Mouse (Mus musculus) myocyte (in vitro differentiated cells): ENCODE data around the gene Prrt1. TPM values are rescaled to one million over a fixed set of nuclear protein-coding genes. Genes with fewer than 3 reads are reported as not detected.

ENCODE experiments used
- H3K27me3 ChIP-seq: one replicate; pipeline ENCODE4 v1.6.1; 2011; ENCODE audit not compliant: control insufficient read depth, insufficient read depth, insufficient read length
- H3K36me3 ChIP-seq: one replicate; pipeline ENCODE4 v1.6.1; 2011; ENCODE audit not compliant: control insufficient read depth, insufficient read depth
- H3K4me2 ChIP-seq: one replicate; pipeline ENCODE4 v1.6.1; 2011; ENCODE audit warnings: low read depth, control low read depth
- H3K4me3 ChIP-seq: one replicate; pipeline ENCODE4 v1.5.1; 2011; ENCODE audit warnings: mild to moderate bottlenecking, control low read depth, moderate library complexity
- H3K79me2 ChIP-seq: one replicate; pipeline ENCODE4 v1.6.1; 2011; ENCODE audit not compliant: control insufficient read depth, insufficient read depth
- H3ac ChIP-seq: one replicate; pipeline ENCODE4 v1.6.1; 2011; ENCODE audit not compliant: control insufficient read depth, insufficient read length
- CEBPB ChIP-seq: IDR thresholded peaks from 2 replicates; pipeline ENCODE4 v1.6.1; 2011; ENCODE audit warnings: mild to moderate bottlenecking, moderate library complexity; ENCODE audit not compliant: poor library complexity, insufficient read depth, severe bottlenecking
- E2F4 ChIP-seq: IDR thresholded peaks from one replicate; pipeline ENCODE4 v1.6.1; 2011; ENCODE audit warnings: mild to moderate bottlenecking, control low read depth, moderate library complexity; ENCODE audit not compliant: insufficient read depth
- MAX ChIP-seq: IDR thresholded peaks from one replicate; pipeline ENCODE4 v1.6.1; 2011; ENCODE audit warnings: low read depth, mild to moderate bottlenecking, control low read depth
- MYOD1 ChIP-seq, 3 experiments: IDR thresholded peaks; one replicate each; pipeline ENCODE4 v1.6.1; 2011; ENCODE audit warnings: control low read depth in 2 of 3, low read depth in 2 of 3, mild to moderate bottlenecking in 2 of 3, moderate library complexity in 1 of 3; ENCODE audit not compliant: insufficient read length in 2 of 3, control insufficient read depth in 1 of 3
- MYOG ChIP-seq, 3 experiments: IDR thresholded peaks; one replicate each; pipeline ENCODE4 v1.6.1; 2011; ENCODE audit warnings: control low read depth in 2 of 3, low read depth in 2 of 3, mild to moderate bottlenecking in 2 of 3; ENCODE audit not compliant: insufficient read length in 2 of 3, control insufficient read depth in 1 of 3, insufficient read depth in 1 of 3
- POLR2A ChIP-seq: IDR thresholded peaks from one replicate; pipeline ENCODE4 v1.6.1; 2011; ENCODE audit warnings: low read depth, mild to moderate bottlenecking, control low read depth, moderate library complexity; ENCODE audit not compliant: insufficient read length
- POLR2AphosphoS2 ChIP-seq: IDR thresholded peaks from one replicate; pipeline ENCODE4 v1.6.1; 2011; ENCODE audit warnings: low read depth, control low read depth; ENCODE audit not compliant: insufficient read length
- REST ChIP-seq: IDR thresholded peaks from one replicate; pipeline ENCODE4 v1.6.1; 2011; ENCODE audit warnings: mild to moderate bottlenecking, control low read depth, moderate library complexity; ENCODE audit not compliant: insufficient read depth, insufficient read length
- SRF ChIP-seq: IDR thresholded peaks from one replicate; pipeline ENCODE4 v1.6.1; 2011; ENCODE audit warnings: low read depth; ENCODE audit not compliant: control insufficient read depth, insufficient read length
- TCF12 ChIP-seq: IDR thresholded peaks from one replicate; pipeline ENCODE4 v1.6.1; 2011; ENCODE audit warnings: mild to moderate bottlenecking, control low read depth; ENCODE audit not compliant: poor library complexity, insufficient read depth, severe bottlenecking
- TCF3 ChIP-seq: IDR thresholded peaks from one replicate; pipeline ENCODE4 v1.6.1; 2011; ENCODE audit warnings: low read depth, control low read depth; ENCODE audit not compliant: insufficient read length
- USF1 ChIP-seq: IDR thresholded peaks from one replicate; pipeline ENCODE4 v1.6.1; 2011; ENCODE audit warnings: low read depth, mild to moderate bottlenecking, control low read depth, moderate library complexity
- polyA plus RNA-seq: library from polyadenylated mRNA; unstranded; fragments of >200 nt; fragmentation: generic; extraction: Trizol; gene quantifications from one replicate; pipeline ENCODE4 v1.2.1, GENCODE M21; 2012; ENCODE audit warnings: missing spikeins

The Prrt1 gene
- polyA plus RNA-seq: not detected

DNA sequence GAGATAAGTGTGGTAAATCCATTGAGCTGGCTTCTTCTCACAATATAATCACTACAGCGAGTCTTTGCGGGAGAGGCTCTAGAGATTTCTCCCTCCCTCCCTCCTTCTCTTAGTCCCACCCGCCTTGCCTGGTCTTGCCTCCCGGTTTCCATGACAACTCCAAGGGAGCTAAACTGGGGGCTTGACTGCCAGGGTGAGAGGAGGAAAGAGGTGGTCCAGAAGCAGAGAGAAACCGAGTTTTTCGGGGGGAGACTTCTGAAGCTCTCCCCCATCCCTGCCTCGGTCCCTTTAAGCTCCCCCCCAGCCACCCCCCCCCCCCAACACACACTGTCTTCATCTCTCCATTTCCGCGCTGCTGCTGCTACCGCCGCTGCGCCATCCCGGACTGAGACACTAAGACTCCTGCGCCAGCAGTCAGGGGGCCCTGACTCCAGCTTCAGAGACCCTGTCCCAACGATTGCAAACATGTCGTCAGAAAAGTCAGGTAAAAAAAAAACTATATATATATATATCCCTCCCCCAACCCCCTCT, at the start of gene Prrt1:
Prrt1 (plus strand) TSS at position 313 of the 531 bp plus-strand sequence.
- Histone ChIP-seq H3K27me3 (peaks cover 44% of the 10 kb centered on the region), H3K4me3 (peak within 1 kb of the TSS; percentile 42), H3K36me3 (no peaks in the 10 kb centered on the region), H3K4me2 (peak within 1 kb of the TSS; percentile 70), H3K79me2 (no peaks in the 10 kb centered on the region), H3ac (no peak within 1 kb of the TSS)
- TF ChIP-seq USF1 (no peak), POLR2A (no peak), MAX (no peak), POLR2AphosphoS2 (no peak), TCF3 (no peak), MYOD1 (IDR thresholded peaks at IDR 0.05; ENCODE audit: control insufficient read depth in 1 of 3, insufficient read length in 2 of 3, low read depth in 2 of 3) (no peak)

DNA sequence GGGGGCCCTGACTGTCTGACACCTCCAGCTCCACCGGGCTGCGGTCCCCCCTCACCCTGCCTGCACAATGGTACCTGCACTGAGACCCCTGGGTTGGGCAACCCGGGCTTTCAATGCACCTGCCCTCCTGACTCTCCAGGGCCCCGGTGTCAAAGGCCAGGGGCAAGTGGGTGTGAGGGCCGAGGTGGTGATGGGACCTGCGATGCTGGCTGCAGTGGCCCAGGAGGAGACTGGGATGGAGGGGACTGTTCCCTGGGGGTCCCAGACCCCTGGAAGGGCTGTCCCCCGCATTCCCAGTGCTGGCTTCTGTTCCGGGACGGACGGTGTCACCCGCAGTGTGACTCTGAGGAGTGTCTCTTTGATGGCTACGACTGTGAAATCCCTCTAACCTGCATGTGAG, 46.8 kb upstream of the Prrt1 start:
- no peak overlapping the region for H3ac ChIP-seq
- no peak for TF ChIP-seq TCF3
- no peak for TF ChIP-seq USF1
- TF ChIP-seq E2F4: no peak
- no peak for TF ChIP-seq MYOD1 (IDR thresholded peaks at IDR 0.05; ENCODE audit: control insufficient read depth in 1 of 3, insufficient read length in 2 of 3, low read depth in 2 of 3)
- TF ChIP-seq MYOG (IDR thresholded peaks at IDR 0.05; ENCODE audit: control insufficient read depth in 1 of 3, insufficient read depth in 1 of 3, insufficient read length in 2 of 3, low read depth in 2 of 3): no peak
- no peak for TF ChIP-seq POLR2A
- TF ChIP-seq MAX: no peak
- TF ChIP-seq SRF: no peak
- no peak for TF ChIP-seq POLR2AphosphoS2
- no peak for TF ChIP-seq CEBPB
- TF ChIP-seq REST: no peak
- no peak for TF ChIP-seq TCF12

DNA sequence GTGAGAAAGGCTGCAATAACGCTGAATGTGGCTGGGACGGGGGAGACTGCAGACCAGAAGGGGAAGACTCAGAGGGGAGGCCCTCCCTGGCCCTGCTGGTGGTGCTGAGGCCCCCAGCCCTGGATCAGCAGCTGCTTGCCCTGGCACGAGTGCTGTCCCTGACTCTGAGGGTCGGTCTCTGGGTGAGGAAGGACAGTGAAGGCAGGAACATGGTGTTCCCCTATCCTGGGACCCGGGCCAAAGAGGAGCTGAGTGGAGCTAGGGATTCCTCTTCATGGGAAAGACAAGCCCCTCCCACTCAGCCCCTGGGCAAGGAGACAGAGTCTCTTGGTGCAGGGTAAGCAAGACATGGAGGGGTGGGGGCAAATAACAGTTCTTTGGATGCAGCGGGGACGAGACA, 45.9 kb upstream of the Prrt1 start:
- Histone ChIP-seq H3K27me3 (peaks cover 9% of the 10 kb centered on the region), H3ac (no peak overlapping the region), H3K79me2 (no peaks in the 10 kb centered on the region), H3K36me3 (no peaks in the 10 kb centered on the region), H3K4me3 (no peak overlapping the region), H3K4me2 (no peak overlapping the region)
- TF ChIP-seq CEBPB: no peak
- TF ChIP-seq SRF: no peak
- no peak for TF ChIP-seq POLR2AphosphoS2
- no peak for TF ChIP-seq MAX
- no peak for TF ChIP-seq REST
- TF ChIP-seq MYOD1 (IDR thresholded peaks at IDR 0.05; ENCODE audit: control insufficient read depth in 1 of 3, insufficient read length in 2 of 3, low read depth in 2 of 3): no peak
- TF ChIP-seq TCF12: no peak
- TF ChIP-seq MYOG (IDR thresholded peaks at IDR 0.05; ENCODE audit: control insufficient read depth in 1 of 3, insufficient read depth in 1 of 3, insufficient read length in 2 of 3, low read depth in 2 of 3): no peak
- TF ChIP-seq E2F4: no peak
- no peak for TF ChIP-seq USF1
- TF ChIP-seq POLR2A: no peak
- TF ChIP-seq TCF3: no peak

More for the DNA sequence above, 46.8 kb upstream of the Prrt1 start:
- Histone ChIP-seq H3K79me2 (no peaks in the 10 kb centered on the region), H3K4me3 (no peak overlapping the region), H3K36me3 (no peaks in the 10 kb centered on the region), H3K27me3 (peaks cover 9% of the 10 kb centered on the region), H3K4me2 (no peak overlapping the region)

DNA sequence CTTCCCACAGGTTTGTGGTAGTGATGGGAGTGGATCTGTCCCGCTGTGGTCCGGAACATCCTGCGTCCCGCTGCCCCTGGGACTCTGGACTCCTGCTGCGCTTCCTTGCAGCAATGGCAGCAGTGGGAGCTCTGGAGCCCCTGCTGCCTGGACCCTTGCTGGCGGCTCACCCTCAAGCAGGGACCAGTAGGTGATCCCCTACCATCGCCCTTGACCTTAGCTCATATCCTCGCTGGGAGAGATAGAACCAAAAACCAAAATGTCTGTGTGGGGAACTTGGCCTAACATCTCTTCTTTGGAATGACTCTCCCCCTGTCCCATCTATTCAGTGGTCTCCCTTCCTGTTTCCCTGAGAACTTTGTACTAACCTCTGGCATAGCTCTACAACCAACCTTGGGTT, 45.5 kb upstream of the Prrt1 start:
- H3K4me2 ChIP-seq: no peak overlapping the region
- H3K79me2 ChIP-seq: no peaks in the 10 kb centered on the region
- H3ac ChIP-seq: no peak overlapping the region
- H3K4me3 ChIP-seq: no peak overlapping the region
- no peaks in the 10 kb centered on the region for H3K36me3 ChIP-seq
- H3K27me3 ChIP-seq: peaks cover 9% of the 10 kb centered on the region
- TF ChIP-seq POLR2AphosphoS2 (no peak), MYOD1 (IDR thresholded peaks at IDR 0.05; ENCODE audit: control insufficient read depth in 1 of 3, insufficient read length in 2 of 3, low read depth in 2 of 3) (no peak), MAX (no peak), REST (no peak), TCF12 (no peak), USF1 (no peak)

DNA sequence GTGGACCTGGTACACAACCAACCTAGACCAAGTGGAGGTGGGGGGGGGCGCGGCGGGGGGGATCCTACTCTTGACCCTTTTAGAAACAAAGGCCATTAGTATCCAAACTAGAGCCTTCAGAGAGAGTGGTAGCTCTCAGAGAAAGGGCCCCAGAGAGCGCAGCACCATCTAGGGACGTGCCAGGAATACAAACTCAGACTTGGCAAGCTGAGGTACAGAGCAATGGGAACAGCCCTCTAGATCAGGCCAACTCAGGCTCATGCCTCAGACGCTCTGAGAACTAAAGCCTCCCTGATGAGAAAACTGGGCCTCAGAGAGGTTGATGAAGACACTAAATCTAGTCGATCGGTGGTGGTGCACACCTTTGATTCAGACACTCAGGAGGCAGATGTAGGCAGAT, 44.2 kb upstream of the Prrt1 start:
- no peak overlapping the region for H3ac ChIP-seq
- no peaks in the 10 kb centered on the region for H3K36me3 ChIP-seq
- H3K4me3 ChIP-seq: no peak overlapping the region
- H3K4me2 ChIP-seq: no peak overlapping the region
- H3K79me2 ChIP-seq: no peaks in the 10 kb centered on the region
- TF ChIP-seq USF1: no peak
- TF ChIP-seq TCF12: no peak
- no peak for TF ChIP-seq TCF3
- TF ChIP-seq MYOG (IDR thresholded peaks at IDR 0.05; ENCODE audit: control insufficient read depth in 1 of 3, insufficient read depth in 1 of 3, insufficient read length in 2 of 3, low read depth in 2 of 3): no peak
- no peak for TF ChIP-seq POLR2A
- no peak for TF ChIP-seq CEBPB
- no peak for TF ChIP-seq SRF
- TF ChIP-seq E2F4: no peak
- TF ChIP-seq REST: no peak
- TF ChIP-seq MAX: no peak
- TF ChIP-seq POLR2AphosphoS2: no peak
- TF ChIP-seq MYOD1 (IDR thresholded peaks at IDR 0.05; ENCODE audit: control insufficient read depth in 1 of 3, insufficient read length in 2 of 3, low read depth in 2 of 3): no peak
- peaks cover 9% of the 10 kb centered on the region for H3K27me3 ChIP-seq
